In genomic region chr1:90843836-90844235, GRCm38 (mm10) we compare ENCODE assay signal across 9 mouse cellular contexts. TPM values are rescaled to one million over a fixed set of nuclear protein-coding genes. Genes with fewer than 3 reads are reported as not detected.
DNase-seq lines count a peak whose midpoint lies in the region; ATAC-seq and TF ChIP-seq lines count a peak whose summit lies in the region.
"Had no signal": no experiment of that assay in that cellular context is flagged by ENCODE, and none has a peak within 500 bp of the region (broad histone marks: within the 10 kb centered on the region; RNA-seq: fewer than 3 reads in every experiment).

Gene Col6a3 (minus strand): TSS chr1:90843971.

- 49% methylated on average over 4 of the region's 4 CpGs for WGBS in hindbrain, embryonic 11.5 days
- 46% methylated on average over 4 of the region's 4 CpGs for WGBS in hindbrain, embryonic 16.5 days
- 26% methylated on average over 4 of the region's 4 CpGs for WGBS in lung, postnatal 0 days

- no peaks in the 10 kb centered on the region for H3K4me1 ChIP-seq in hindbrain, embryonic 11.5 days (replicated peaks; ENCODE audit: control insufficient read depth, insufficient read depth, low read length)
- H3K4me1 ChIP-seq in hindbrain, embryonic 16.5 days (ENCODE audit: control insufficient read depth, insufficient read depth, low read depth, low read length), result no peaks in the 10 kb centered on the region; the same call in 1 of the 2 replicates
- H3K4me1 ChIP-seq in lung, postnatal 0 days (ENCODE audit: insufficient read depth, low read depth, low read length), result 0 out of 2 replicates have a peak, but pooled peaks cover 3% of the 10 kb centered on the region

- no peak for TF ChIP-seq EP300 in lung, postnatal 0 days (IDR thresholded peaks at IDR 0.05)

- no peak within 1 kb of the TSS for H3K4me2 ChIP-seq in hindbrain, embryonic 11.5 days (replicated peaks; ENCODE audit: low read depth, low read length)
- H3K4me2 ChIP-seq in hindbrain, embryonic 16.5 days (ENCODE audit: low read length), result no peak within 1 kb of the TSS
- H3K4me2 ChIP-seq in lung, postnatal 0 days (replicated peaks; ENCODE audit: low read depth, low read length), result peak within 1 kb of the TSS; percentile 48

- no peak for TF ChIP-seq CTCF in lung, postnatal 0 days (IDR thresholded peaks at IDR 0.05)

- DNase-seq in hindbrain, embryonic 11.5 days (ENCODE audit: low spot score), result peak; percentile 12
- DNase-seq in gonadal fat pad, adult 2 months (ENCODE audit: low read depth), result no peak
- DNase-seq in kidney, adult 9 months, result peak; percentile 31
- DNase-seq in lung, postnatal 0 days (ENCODE audit: low spot score), result peak; percentile 61
- DNase-seq in thymus, adult 18-20 months, result no peak
- DNase-seq in cerebellum, adult 11 months, result no peak

- H3K36me3 ChIP-seq in hindbrain, embryonic 11.5 days (ENCODE audit: control insufficient read depth, insufficient read depth, low read length), result no peaks in the 10 kb centered on the region
- no peaks in the 10 kb centered on the region for H3K36me3 ChIP-seq in hindbrain, embryonic 16.5 days (ENCODE audit: control insufficient read depth, insufficient read depth, low read length)
- H3K36me3 ChIP-seq in lung, postnatal 0 days (ENCODE audit: insufficient read depth, low read length), result no peaks in the 10 kb centered on the region

- H3K4me3 ChIP-seq in hindbrain, embryonic 11.5 days (ENCODE audit: low read depth, low read length), result no peak within 1 kb of the TSS
- no peak within 1 kb of the TSS; the same call in 1 of the 2 replicates for H3K4me3 ChIP-seq in hindbrain, embryonic 16.5 days (ENCODE audit: low read length)
- peak within 1 kb of the TSS; percentile 29 for H3K4me3 ChIP-seq in lung, postnatal 0 days (ENCODE audit: low read depth, low read length)
- H3K4me3 ChIP-seq: erythroblast, embryonic 14.5 days had no signal

- no peaks in the 10 kb centered on the region for H3K9me3 ChIP-seq in hindbrain, embryonic 11.5 days (ENCODE audit: control insufficient read depth, low read length)
- H3K9me3 ChIP-seq in hindbrain, embryonic 16.5 days (ENCODE audit: control insufficient read depth, low read length), result no peaks in the 10 kb centered on the region
- H3K9me3 ChIP-seq in lung, postnatal 0 days (ENCODE audit: low read length), result no peaks in the 10 kb centered on the region

- H3K9ac ChIP-seq in hindbrain, embryonic 11.5 days (ENCODE audit: low read depth, low read length), result no peak within 1 kb of the TSS
- no peak within 1 kb of the TSS for H3K9ac ChIP-seq in hindbrain, embryonic 16.5 days (ENCODE audit: low read depth, low read length)
- H3K9ac ChIP-seq in lung, postnatal 0 days (replicated peaks; ENCODE audit: low read depth), result peak within 1 kb of the TSS; percentile 20; the same call in 1 of the 2 replicates

- H3K27ac ChIP-seq in hindbrain, embryonic 11.5 days (ENCODE audit: low read depth, low read length), result no peak within 1 kb of the TSS
- H3K27ac ChIP-seq in hindbrain, embryonic 16.5 days (ENCODE audit: low read depth, low read length), result no peak within 1 kb of the TSS
- peak within 1 kb of the TSS; percentile 51; the same call in 1 of the 2 replicates for H3K27ac ChIP-seq in lung, postnatal 0 days (ENCODE audit: low read length)

- no peak for ATAC-seq in hindbrain, embryonic 11.5 days (ENCODE audit: low FRiP score)
- ATAC-seq in hindbrain, embryonic 16.5 days, result no peak
- ATAC-seq in lung, postnatal 0 days, result peak; percentile 62
- no peak for ATAC-seq in megakaryocyte progenitor cell, adult 5-6 weeks (replicated peaks; ENCODE audit: poor library complexity)

- H3K27me3 ChIP-seq in hindbrain, embryonic 11.5 days (ENCODE audit: control insufficient read depth, insufficient read depth, low read length), result no peaks in the 10 kb centered on the region
- H3K27me3 ChIP-seq in hindbrain, embryonic 16.5 days (replicated peaks; ENCODE audit: control insufficient read depth, insufficient read depth, low read length), result no peaks in the 10 kb centered on the region
- H3K27me3 ChIP-seq in lung, postnatal 0 days (replicated peaks; ENCODE audit: insufficient read depth, low read length), result no peaks in the 10 kb centered on the region

RNA-seq across cellular contexts. Expression of gene Col6a3, which starts in this region (rescaled TPM):
- polyA plus RNA-seq in hindbrain, embryonic 11.5 days (2014; fragmentation: Nextera tagmentation; extraction: Ambion mirVana), result 9.2 and 12.5 TPM in 2 replicates
- polyA plus RNA-seq in hindbrain, embryonic 16.5 days (2015; fragmentation: Nextera tagmentation; extraction: Ambion mirVana), result 6.9 and 14.5 TPM in 2 replicates
- 56.5 and 58.7 TPM in 2 replicates for polyA plus RNA-seq in gonadal fat pad, adult 2 months (2012; rRNA removed)
- polyA plus RNA-seq in lung, postnatal 0 days (2015; fragmentation: Nextera tagmentation; extraction: Ambion mirVana), result 62.4 and 62.8 TPM in 2 replicates
- total RNA-seq in megakaryocyte progenitor cell, adult 5-6 weeks (2015), result not detected in 2 replicates
- total RNA-seq in megakaryocyte progenitor cell, adult 5-6 weeks (2017), result not detected in 2 replicates

Comparison
In these comparisons a context has a peak if more than half of its experiments do, and no peak if none do; other contexts are left out.
1. DNase-seq: peak in hindbrain, embryonic 11.5 days (single experiment), kidney, adult 9 months (single experiment) and lung, postnatal 0 days (single experiment); none in gonadal fat pad, adult 2 months (single experiment), thymus, adult 18-20 months (0 of 2) and cerebellum, adult 11 months (single experiment).